Mouse (Mus musculus) embryonic facial prominence, embryonic 11.5 days (tissue): ENCODE measurements around the gene Supv3l1. TPM values are rescaled to one million over a fixed set of nuclear protein-coding genes. Genes with fewer than 3 reads are reported as not detected.
"Not testable (repeated sequence)": the region's sequence is repeated elsewhere in the genome, so short reads cannot be mapped to it uniquely, and the experiment has no call there.

Experiments
- ATAC-seq: fragments of 200-750 bp; cut with Nextera tagmentation; replicated peaks from 2 replicates; pipeline ENCODE4 v1.8.0; 2017; ENCODE audit warnings: low read depth; ENCODE audit not compliant: insufficient number of reproducible peaks, low FRiP score, low TSS enrichment
- DNase-seq: peaks from one replicate; pipeline ENCODE4 v3.0.0-alpha.2; 2015; ENCODE audit warnings: low spot score
- H3K27ac ChIP-seq: fragments of 300-500 bp; sonication (generic); replicated peaks from 2 replicates; pipeline ENCODE4 v1.5.1; 2014; ENCODE audit warnings: mild to moderate bottlenecking, low read depth, low read length, control low read depth
- H3K27me3 ChIP-seq: fragments of 300-500 bp; sonication (generic); 2 replicates; pipeline ENCODE4 v1.6.1; 2014; ENCODE audit warnings: mild to moderate bottlenecking, low read length, moderate library complexity, mixed read lengths; ENCODE audit not compliant: control insufficient read depth, insufficient read depth
- H3K36me3 ChIP-seq: fragments of 300-500 bp; sonication (generic); replicated peaks from 2 replicates; pipeline ENCODE4 v1.6.1; 2014; ENCODE audit warnings: low read depth, mild to moderate bottlenecking, low read length, moderate library complexity, mixed read lengths; ENCODE audit not compliant: control insufficient read depth, insufficient read depth
- H3K4me1 ChIP-seq: fragments of 300-500 bp; sonication (generic); 2 replicates; pipeline ENCODE4 v1.6.1; 2014; ENCODE audit warnings: low read length, mixed read lengths; ENCODE audit not compliant: control insufficient read depth, insufficient read depth
- H3K4me2 ChIP-seq: fragments of 300-500 bp; sonication (generic); 2 replicates; pipeline ENCODE4 v1.6.1; 2014; ENCODE audit warnings: low read depth, mild to moderate bottlenecking, control low read depth, low read length, moderate library complexity
- H3K4me3 ChIP-seq: fragments of 300-500 bp; sonication (generic); 2 replicates; pipeline ENCODE4 v1.5.1; 2014; ENCODE audit warnings: low read depth, low read length, control low read depth
- H3K9ac ChIP-seq: fragments of 300-500 bp; sonication (generic); replicated peaks from 2 replicates; pipeline ENCODE4 v1.6.1; 2014; ENCODE audit warnings: mild to moderate bottlenecking, control low read depth, low read length
- H3K9me3 ChIP-seq: fragments of 300-500 bp; sonication (generic); replicated peaks from 2 replicates; pipeline ENCODE4 v1.6.1; 2016; ENCODE audit warnings: mild to moderate bottlenecking, low read length, inconsistent platforms, mixed read lengths; ENCODE audit not compliant: control insufficient read depth
- WGBS: fragments of 180-500 bp; shearing (Covaris S2); extraction: QIAGEN DNeasy Blood & Tissue Kit; methylation state at CpG from one replicate; pipeline ENCODE4 v1.1.7; 2014; 5-methylcytosine and 5-hydroxymethylcytosine counted together
- polyA plus RNA-seq: library from polyadenylated mRNA; unstranded; fragments of >200 nt; fragmentation: Nextera tagmentation; extraction: Ambion mirVana; gene quantifications from 2 replicates; pipeline ENCODE4 v1.2.1, GENCODE M21; 2014

The Supv3l1 gene
- polyA plus RNA-seq, 1 experiment from 2014 or later = 31.2 TPM

GRCm38 (mm10) chr10:62474944-62475343, 25.4 kb upstream of the Supv3l1 start:
- ATAC-seq (no peak), DNase-seq (no peak)
- H3K9me3 ChIP-seq = no peaks in the 10 kb centered on the region
- H3K27me3 ChIP-seq = no peaks in the 10 kb centered on the region
- no peak overlapping the region for H3K9ac ChIP-seq
- WGBS = 93% methylated on average over 10 of the region's 10 CpGs
- H3K4me2 ChIP-seq = no peak overlapping the region
- H3K4me1 ChIP-seq = no peaks in the 10 kb centered on the region
- no peaks in the 10 kb centered on the region; the same call in 1 of the 2 replicates for H3K36me3 ChIP-seq
- no peak overlapping the region for H3K4me3 ChIP-seq
- no peak overlapping the region for H3K27ac ChIP-seq

- H3K4me2 ChIP-seq = no peak overlapping the region
- no peak for DNase-seq
- no peak overlapping the region for H3K9ac ChIP-seq
- 79% methylated on average over 5 of the region's 5 CpGs for WGBS
- H3K9me3 ChIP-seq = no peaks in the 10 kb centered on the region
- no peak overlapping the region for H3K4me3 ChIP-seq
- H3K27ac ChIP-seq = no peak overlapping the region
- H3K4me1 ChIP-seq = no peaks in the 10 kb centered on the region
- H3K27me3 ChIP-seq = no peaks in the 10 kb centered on the region
- no peak for ATAC-seq
- no peaks in the 10 kb centered on the region; the same call in 1 of the 2 replicates for H3K36me3 ChIP-seq
These were observed 21.6 kb upstream of the Supv3l1 start for GRCm38 (mm10) chr10:62471105-62471504.

GRCm38 (mm10) chr10:62469736-62470135, 20.2 kb upstream of the Supv3l1 start:
- Histone ChIP-seq H3K27ac (no peak overlapping the region), H3K36me3 (no peaks in the 10 kb centered on the region; the same call in 1 of the 2 replicates), H3K4me3 (no peak overlapping the region), H3K9ac (no peak overlapping the region), H3K9me3 (no peaks in the 10 kb centered on the region), H3K4me1 (no peaks in the 10 kb centered on the region), H3K27me3 (no peaks in the 10 kb centered on the region), H3K4me2 (no peak overlapping the region)
- no peak for DNase-seq
- WGBS = 88% methylated on average over 4 of the region's 4 CpGs
- ATAC-seq = no peak

GRCm38 (mm10) chr10:62461321-62461720, 11.8 kb upstream of the Supv3l1 start:
- ATAC-seq = no peak
- Histone ChIP-seq H3K4me3 (no peak overlapping the region), H3K27ac (no peak overlapping the region), H3K4me2 (no peak overlapping the region), H3K36me3 (no peaks in the 10 kb centered on the region), H3K27me3 (no peaks in the 10 kb centered on the region), H3K9ac (no peak overlapping the region), H3K4me1 (no peaks in the 10 kb centered on the region), H3K9me3 (no peaks in the 10 kb centered on the region)
- no peak for DNase-seq

- 69% methylated on average over 11 of the region's 11 CpGs for WGBS
- H3K9ac ChIP-seq, H3K4me1 ChIP-seq, H3K27me3 ChIP-seq, H3K4me3 ChIP-seq, H3K9me3 ChIP-seq, DNase-seq, H3K4me2 ChIP-seq, H3K27ac ChIP-seq, ATAC-seq, H3K36me3 ChIP-seq: not testable (repeated sequence)
These were observed 2.5 kb upstream of the Supv3l1 start for GRCm38 (mm10) chr10:62452001-62452400.

GRCm38 (mm10) chr10:62450280-62450640, 722 bp upstream of the Supv3l1 start:
- 39% methylated on average over 18 of the region's 18 CpGs for WGBS

GRCm38 (mm10) chr10:62430427-62430826, 19.1 kb downstream of the Supv3l1 start:
- Histone ChIP-seq H3K36me3 (no peaks in the 10 kb centered on the region; the same call in none of the 2 replicates), H3K9ac (no peak overlapping the region), H3K27me3 (no peaks in the 10 kb centered on the region), H3K9me3 (no peaks in the 10 kb centered on the region), H3K4me2 (no peak overlapping the region), H3K4me1 (no peaks in the 10 kb centered on the region), H3K4me3 (no peak overlapping the region), H3K27ac (no peak overlapping the region)
- DNase-seq = no peak
- 94% methylated on average over 5 of the region's 5 CpGs for WGBS
- ATAC-seq = no peak

More at GRCm38 (mm10) chr10:62450280-62450640, 722 bp upstream of the Supv3l1 start:
- H3K27me3 ChIP-seq = no peaks in the 10 kb centered on the region
- no peaks in the 10 kb centered on the region for H3K4me1 ChIP-seq
- 0 out of 2 replicates have a peak overlapping the region, but pooled peaks have one; percentile 79 for H3K27ac ChIP-seq
- peak overlapping the region; percentile 57 for H3K4me2 ChIP-seq
- H3K36me3 ChIP-seq = no peaks in the 10 kb centered on the region; the same call in 1 of the 2 replicates
- H3K9ac ChIP-seq = peak overlapping the region; percentile 94
- H3K9me3 ChIP-seq = no peaks in the 10 kb centered on the region
- ATAC-seq (no peak; the same call in 1 of the 2 replicates), DNase-seq (no peak)
- peak overlapping the region; percentile 96 for H3K4me3 ChIP-seq

GRCm38 (mm10) chr10:62425081-62425871, 24.3 kb downstream of the Supv3l1 start:
- Histone ChIP-seq H3K36me3 (no peaks in the 10 kb centered on the region; the same call in 1 of the 2 replicates), H3K27me3 (no peaks in the 10 kb centered on the region), H3K9me3 (no peaks in the 10 kb centered on the region), H3K4me1 (no peaks in the 10 kb centered on the region), H3K4me2 (no peak overlapping the region), H3K9ac (no peak overlapping the region), H3K27ac (no peak overlapping the region), H3K4me3 (no peak overlapping the region)
- ATAC-seq (no peak), DNase-seq (no peak)
- WGBS = 51% methylated on average over 9 of the region's 9 CpGs
